Mouse (Mus musculus) hindbrain, embryonic 11.5 days (tissue): ENCODE results near the gene Zcchc7. TPM values are rescaled to one million over a fixed set of nuclear protein-coding genes. Genes with fewer than 3 reads are reported as not detected.

Experiments
- ATAC-seq: fragments of 200-750 bp; cut with Nextera tagmentation; 2 replicates; pipeline ENCODE4 v1.8.0; 2017; ENCODE audit warnings: mild to moderate bottlenecking, moderate TSS enrichment, moderate library complexity; ENCODE audit not compliant: low FRiP score
- DNase-seq: peaks from one replicate; pipeline ENCODE4 v3.0.0-alpha.2; 2015; ENCODE audit warnings: low spot score
- H3K27ac ChIP-seq: fragments of 300-500 bp; sonication (generic); 2 replicates; pipeline ENCODE4 v1.5.1; 2014; ENCODE audit warnings: mild to moderate bottlenecking, low read depth, low read length
- H3K27me3 ChIP-seq: fragments of 300-500 bp; sonication (generic); 2 replicates; pipeline ENCODE4 v1.6.1; 2014; ENCODE audit warnings: mild to moderate bottlenecking, low read length, moderate library complexity, mixed read lengths; ENCODE audit not compliant: control insufficient read depth, insufficient read depth
- H3K36me3 ChIP-seq: fragments of 300-500 bp; sonication (generic); 2 replicates; pipeline ENCODE4 v1.6.1; 2014; ENCODE audit warnings: mild to moderate bottlenecking, low read length, moderate library complexity, mixed read lengths; ENCODE audit not compliant: control insufficient read depth, insufficient read depth
- H3K4me1 ChIP-seq: fragments of 300-500 bp; sonication (generic); replicated peaks from 2 replicates; pipeline ENCODE4 v1.6.1; 2014; ENCODE audit warnings: low read length, mixed read lengths; ENCODE audit not compliant: control insufficient read depth, insufficient read depth
- H3K4me2 ChIP-seq: fragments of 300-500 bp; sonication (generic); replicated peaks from 2 replicates; pipeline ENCODE4 v1.6.1; 2014; ENCODE audit warnings: mild to moderate bottlenecking, low read depth, low read length
- H3K4me3 ChIP-seq: fragments of 300-500 bp; sonication (generic); 2 replicates; pipeline ENCODE4 v1.5.1; 2014; ENCODE audit warnings: low read depth, low read length
- H3K9ac ChIP-seq: fragments of 300-500 bp; sonication (generic); 2 replicates; pipeline ENCODE4 v1.6.1; 2014; ENCODE audit warnings: low read depth, low read length
- H3K9me3 ChIP-seq: fragments of 300-500 bp; sonication (generic); 2 replicates; pipeline ENCODE4 v1.6.1; 2016; ENCODE audit warnings: low read length; ENCODE audit not compliant: control insufficient read depth
- WGBS: fragments of 180-500 bp; shearing (Covaris S2); extraction: QIAGEN DNeasy Blood & Tissue Kit; methylation state at CpG from one replicate; pipeline ENCODE4 v1.1.7; 2014; 5-methylcytosine and 5-hydroxymethylcytosine counted together
- polyA plus RNA-seq: library from polyadenylated mRNA; unstranded; fragments of >200 nt; fragmentation: Nextera tagmentation; extraction: Ambion mirVana; gene quantifications from 2 replicates; pipeline ENCODE4 v1.2.1, GENCODE M21; 2014

Gene Zcchc7
- polyA plus RNA-seq, 1 experiment from 2014 or later, result 31.3 TPM

DNA sequence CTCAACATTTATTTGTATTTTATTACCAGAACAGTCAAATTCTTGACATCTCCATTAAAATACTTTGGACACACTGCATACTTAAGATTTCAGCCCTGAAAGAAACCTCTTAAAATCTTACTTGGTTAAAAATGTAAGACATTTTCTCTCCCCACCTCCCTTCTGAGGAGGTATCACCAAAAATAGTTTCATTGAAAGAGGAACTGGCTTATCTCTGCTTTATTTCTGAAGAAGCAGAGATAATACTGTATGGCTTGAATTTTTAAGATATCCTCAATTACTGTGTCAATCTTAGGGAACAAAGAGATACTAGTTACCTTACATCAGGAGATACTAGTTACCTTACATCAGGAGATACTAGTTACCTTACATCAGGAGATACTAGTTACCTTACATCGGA is 116.4 kb downstream of the Zcchc7 start:
- 97% methylated on average over 1 of the region's 1 CpGs for WGBS
- Histone ChIP-seq H3K9me3 (no peaks in the 10 kb centered on the region), H3K4me3 (no peak overlapping the region), H3K4me2 (no peak overlapping the region), H3K27ac (no peak overlapping the region), H3K9ac (no peak overlapping the region), H3K4me1 (no peaks in the 10 kb centered on the region), H3K27me3 (no peaks in the 10 kb centered on the region), H3K36me3 (no peaks in the 10 kb centered on the region)
- ATAC-seq, result no peak
- DNase-seq, result no peak

DNA sequence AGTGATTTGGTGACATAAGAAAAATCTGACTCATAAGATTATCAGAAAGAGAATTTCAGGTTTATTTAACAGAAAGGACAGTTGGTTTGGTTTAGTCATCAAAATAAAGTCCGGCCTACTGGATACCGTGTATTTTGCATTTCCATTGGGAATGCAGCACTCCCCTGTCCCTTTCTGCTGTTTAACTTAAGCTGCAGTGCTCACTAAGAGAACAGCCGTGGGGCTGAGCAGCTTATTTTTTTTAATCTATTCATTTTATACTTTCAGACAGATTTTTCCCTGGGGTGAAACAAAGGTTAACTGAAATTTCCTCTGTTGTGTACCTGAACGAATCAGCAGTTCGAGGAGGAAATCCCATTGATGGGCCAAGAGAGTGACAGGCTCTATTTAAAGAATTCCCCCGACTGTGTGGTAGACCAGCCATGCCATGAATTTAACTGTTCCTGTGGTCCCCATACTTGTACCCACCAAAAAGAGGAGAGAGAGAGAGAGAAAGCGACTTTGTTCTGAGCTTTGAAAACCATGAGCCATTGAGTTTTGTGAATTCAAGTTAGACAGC is 124.5 kb downstream of the Zcchc7 start:
- no peak overlapping the region for H3K27ac ChIP-seq
- H3K36me3 ChIP-seq, result no peaks in the 10 kb centered on the region
- DNase-seq (peak; percentile 28), ATAC-seq (no peak)
- no peaks in the 10 kb centered on the region for H3K27me3 ChIP-seq
- no peak overlapping the region for H3K4me2 ChIP-seq
- no peaks in the 10 kb centered on the region for H3K4me1 ChIP-seq
- H3K4me3 ChIP-seq, result no peak overlapping the region
- 17% methylated on average over 7 of the region's 7 CpGs for WGBS
- H3K9me3 ChIP-seq, result no peaks in the 10 kb centered on the region
- no peak overlapping the region for H3K9ac ChIP-seq

DNA sequence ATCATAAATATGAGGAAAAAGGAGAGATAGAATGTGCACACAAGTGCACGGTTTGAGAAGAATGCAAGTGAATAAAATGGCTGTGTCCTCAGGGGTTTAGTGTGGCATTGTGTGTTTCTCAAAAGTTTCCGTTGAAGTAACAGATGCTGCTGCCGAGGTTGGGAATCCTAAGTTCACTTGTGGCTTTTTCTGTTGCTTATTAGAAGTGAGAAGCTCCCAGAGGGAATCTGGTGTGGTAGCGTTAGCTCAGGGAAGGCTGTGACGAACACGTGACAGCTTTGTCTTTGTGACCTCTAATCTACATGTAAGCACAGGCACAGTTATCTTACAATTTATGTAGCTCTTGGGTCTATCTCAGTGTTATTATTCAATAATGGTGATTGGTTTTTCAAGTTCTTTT is 130.5 kb downstream of the Zcchc7 start:
- ATAC-seq (no peak), DNase-seq (no peak)
- Histone ChIP-seq H3K9ac (no peak overlapping the region), H3K4me2 (no peak overlapping the region), H3K27me3 (no peaks in the 10 kb centered on the region), H3K27ac (no peak overlapping the region), H3K9me3 (no peaks in the 10 kb centered on the region), H3K4me1 (no peaks in the 10 kb centered on the region), H3K4me3 (no peak overlapping the region), H3K36me3 (no peaks in the 10 kb centered on the region)
- 77% methylated on average over 6 of the region's 6 CpGs for WGBS

DNA sequence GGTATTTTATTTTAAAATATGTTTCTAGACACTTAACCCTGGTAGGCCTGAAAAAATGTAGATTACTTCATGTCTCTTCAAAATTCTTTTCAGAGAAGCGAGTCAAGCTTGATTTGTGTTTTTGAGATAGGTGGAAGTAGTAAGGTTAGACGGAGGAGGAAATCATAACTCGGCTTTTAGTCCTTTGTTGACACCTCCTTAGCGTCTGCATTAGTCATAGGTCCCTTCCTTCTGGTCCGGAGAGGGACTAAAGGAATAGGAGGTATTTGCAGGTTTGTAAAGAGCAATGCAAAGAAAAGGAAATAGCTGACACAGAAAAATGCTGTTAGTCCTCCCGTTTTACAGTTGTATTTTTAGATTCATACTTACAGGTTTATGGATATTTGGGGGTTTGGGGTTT is 135.7 kb downstream of the Zcchc7 start:
- DNase-seq (no peak), ATAC-seq (no peak)
- Histone ChIP-seq H3K27me3 (no peaks in the 10 kb centered on the region), H3K36me3 (no peaks in the 10 kb centered on the region), H3K27ac (no peak overlapping the region), H3K9ac (no peak overlapping the region), H3K4me1 (no peaks in the 10 kb centered on the region), H3K4me2 (no peak overlapping the region), H3K4me3 (no peak overlapping the region), H3K9me3 (no peaks in the 10 kb centered on the region)
- 90% methylated on average over 6 of the region's 6 CpGs for WGBS

DNA sequence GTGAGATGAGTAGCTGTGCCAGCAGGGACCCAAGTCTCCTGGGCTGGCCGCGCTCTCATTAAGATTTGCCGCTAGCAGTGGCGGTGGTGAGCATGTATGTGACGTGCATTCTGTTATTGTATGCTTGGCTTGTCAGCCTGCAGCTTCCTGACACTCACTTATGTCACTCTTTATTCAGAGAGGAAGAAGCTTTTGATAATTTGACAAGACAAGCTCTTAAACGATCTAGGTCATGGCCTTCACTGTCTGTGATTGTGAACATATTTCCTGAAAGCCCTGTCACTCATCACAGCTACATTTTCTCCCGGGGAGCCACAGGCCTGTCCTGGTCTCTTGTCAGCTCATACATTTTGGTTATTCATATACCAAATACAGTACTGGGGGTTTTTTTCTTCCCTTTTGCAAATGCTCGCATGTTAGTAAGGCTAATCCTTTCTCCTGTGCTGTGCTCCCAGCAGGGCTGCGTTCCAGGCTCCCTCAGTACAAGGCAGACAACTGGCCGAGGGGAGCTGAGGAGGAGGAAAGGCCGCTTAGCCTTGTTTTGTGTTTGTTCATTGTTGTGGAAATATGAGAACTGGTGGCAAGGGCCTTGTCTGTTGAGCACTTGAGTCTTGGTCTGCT is 150.1 kb downstream of the Zcchc7 start:
- WGBS, result 17% methylated on average over 11 of the region's 11 CpGs
- Histone ChIP-seq H3K4me3 (no peak overlapping the region), H3K36me3 (no peaks in the 10 kb centered on the region), H3K4me2 (peak overlapping the region; percentile 15; the same call in 1 of the 2 replicates), H3K4me1 (peaks cover 4% of the 10 kb centered on the region), H3K9me3 (no peaks in the 10 kb centered on the region), H3K27me3 (no peaks in the 10 kb centered on the region; the same call in 1 of the 2 replicates), H3K9ac (no peak overlapping the region), H3K27ac (peak overlapping the region; percentile 54)
- peak; percentile 61 for DNase-seq
- ATAC-seq, result peak; percentile 76

DNA sequence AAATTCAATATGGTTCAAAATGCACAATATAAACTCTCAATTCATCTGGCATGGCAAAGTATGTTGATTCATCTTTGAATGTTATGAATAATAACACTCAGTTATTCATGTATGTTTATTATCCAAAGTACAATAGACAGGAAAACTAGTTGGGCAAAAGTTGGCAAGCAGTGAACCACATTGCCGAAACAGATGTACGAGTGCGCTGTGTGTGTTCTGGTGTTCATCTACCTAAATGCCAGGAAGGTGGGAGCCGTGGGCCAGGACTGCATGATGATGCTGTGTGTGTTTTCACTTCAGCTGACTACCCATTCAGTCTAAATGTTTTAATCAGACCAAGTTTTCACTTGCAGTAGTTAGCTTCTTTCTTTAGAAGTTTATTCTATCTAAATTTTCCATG is 150.7 kb downstream of the Zcchc7 start:
- no peak overlapping the region for H3K4me3 ChIP-seq
- no peak overlapping the region for H3K9ac ChIP-seq
- no peak overlapping the region for H3K4me2 ChIP-seq
- no peaks in the 10 kb centered on the region for H3K36me3 ChIP-seq
- H3K4me1 ChIP-seq, result peaks cover 4% of the 10 kb centered on the region
- WGBS, result 73% methylated on average over 4 of the region's 4 CpGs
- H3K27me3 ChIP-seq, result no peaks in the 10 kb centered on the region; the same call in 1 of the 2 replicates
- ATAC-seq, result no peak
- no peaks in the 10 kb centered on the region for H3K9me3 ChIP-seq
- DNase-seq, result no peak
- H3K27ac ChIP-seq, result no peak overlapping the region

DNA sequence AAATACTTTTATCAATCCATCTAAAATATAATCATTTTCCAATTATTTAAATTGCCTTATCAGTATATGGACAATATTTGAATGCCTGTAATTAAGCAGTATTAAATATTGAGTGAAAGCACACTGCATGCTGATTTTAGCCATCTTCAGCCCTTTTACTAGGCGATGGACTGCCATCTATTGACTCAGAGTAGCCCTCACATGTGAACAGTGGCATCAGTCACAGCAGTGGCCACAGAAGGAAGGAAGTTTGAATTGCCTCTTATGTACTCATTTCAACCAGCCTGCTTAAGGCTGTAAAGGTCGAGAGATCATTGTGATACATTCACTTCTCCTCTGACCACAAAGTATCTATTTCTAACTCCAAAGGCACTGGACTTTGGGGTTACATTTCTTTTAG is 154.4 kb downstream of the Zcchc7 start:
- H3K4me3 ChIP-seq, result no peak overlapping the region
- H3K27me3 ChIP-seq, result no peaks in the 10 kb centered on the region; the same call in 1 of the 2 replicates
- peaks cover 4% of the 10 kb centered on the region for H3K4me1 ChIP-seq
- 47% methylated on average over 2 of the region's 2 CpGs for WGBS
- DNase-seq, result no peak
- no peak overlapping the region for H3K9ac ChIP-seq
- ATAC-seq, result no peak
- no peak overlapping the region for H3K4me2 ChIP-seq
- H3K36me3 ChIP-seq, result no peaks in the 10 kb centered on the region
- no peaks in the 10 kb centered on the region for H3K9me3 ChIP-seq
- H3K27ac ChIP-seq, result no peak overlapping the region

DNA sequence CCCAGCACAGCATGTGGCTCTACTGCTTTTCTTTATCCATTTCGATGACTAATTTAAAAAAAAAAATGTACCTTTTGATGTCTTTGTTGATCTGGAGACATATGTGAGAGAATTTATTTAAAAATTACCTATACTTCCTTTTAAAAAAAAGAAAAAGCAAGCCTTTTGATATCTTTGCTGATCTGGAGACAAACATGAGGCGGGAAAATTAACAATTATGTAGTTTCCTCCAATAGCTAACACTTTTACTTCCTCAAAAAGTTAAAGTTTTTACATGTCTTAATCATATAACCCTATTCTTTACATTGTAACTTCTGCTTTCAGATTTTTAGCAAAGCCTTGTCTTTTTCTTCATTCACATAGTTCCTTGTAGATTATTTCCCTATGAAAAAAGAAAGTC is 155.2 kb downstream of the Zcchc7 start:
- no peak for DNase-seq
- Histone ChIP-seq H3K27me3 (no peaks in the 10 kb centered on the region; the same call in 1 of the 2 replicates), H3K9ac (no peak overlapping the region), H3K4me1 (peaks cover 1% of the 10 kb centered on the region; the same call in 1 of the 2 replicates), H3K36me3 (no peaks in the 10 kb centered on the region), H3K9me3 (no peaks in the 10 kb centered on the region), H3K4me2 (no peak overlapping the region), H3K4me3 (no peak overlapping the region), H3K27ac (no peak overlapping the region)
- no peak for ATAC-seq
- 75% methylated on average over 2 of the region's 2 CpGs for WGBS

DNA sequence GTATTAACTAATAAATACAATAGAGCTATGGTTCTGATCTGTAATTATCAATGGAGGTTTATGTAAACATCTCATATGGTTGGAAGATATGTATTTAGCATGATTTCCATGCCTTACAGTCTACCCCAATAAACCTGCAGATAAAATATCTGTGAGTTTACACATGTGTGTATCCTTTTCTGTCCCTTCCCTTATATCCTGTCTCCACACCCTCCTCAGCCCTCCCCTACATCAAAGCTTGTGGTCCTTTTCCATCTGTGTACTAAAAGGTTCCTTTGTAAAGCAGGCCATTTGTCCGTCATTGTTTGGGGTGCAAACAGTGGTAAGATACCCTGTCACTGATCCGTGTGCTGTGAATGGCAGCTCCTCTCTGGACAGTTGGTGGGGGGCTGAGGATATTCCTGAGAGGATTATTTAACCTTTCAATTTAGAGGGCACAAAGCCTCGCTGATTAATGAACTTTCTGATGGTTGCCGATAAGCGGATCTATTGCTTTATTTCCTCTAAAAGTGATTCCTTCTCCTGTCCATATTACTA is 161.7 kb downstream of the Zcchc7 start:
- peak overlapping the region; percentile 36; the same call in 1 of the 2 replicates for H3K27ac ChIP-seq
- WGBS, result 47% methylated on average over 5 of the region's 5 CpGs

More for the DNA sequence above, 161.7 kb downstream of the Zcchc7 start:
- Histone ChIP-seq H3K4me1 (peaks cover 3% of the 10 kb centered on the region; the same call in 1 of the 2 replicates), H3K9ac (no peak overlapping the region), H3K27me3 (no peaks in the 10 kb centered on the region), H3K4me2 (no peak overlapping the region), H3K36me3 (no peaks in the 10 kb centered on the region), H3K9me3 (no peaks in the 10 kb centered on the region), H3K4me3 (no peak overlapping the region)
- peak; percentile 10 for DNase-seq
- peak; percentile 54; the same call in 1 of the 2 replicates for ATAC-seq
